Mouse (Mus musculus): ENCODE data around the gene Flnb. TPM values are rescaled to one million over a fixed set of nuclear protein-coding genes. Genes with fewer than 3 reads are reported as not detected.

Gene Flnb
- 47.4 and 48.6 TPM in 2 replicates for polyA plus RNA-seq (2012; rRNA removed)

GRCm38 (mm10) chr14:7817770-7818462 is at the start of gene Flnb:
Gene Flnb (plus strand): TSS chr14:7817957.
- DNase-seq (ENCODE audit: low spot score) = peak; percentile 96

GRCm38 (mm10) chr14:7773714-7774389 is 43.9 kb upstream of the Flnb start:
- DNase-seq (ENCODE audit: low spot score) = no peak

DNA sequence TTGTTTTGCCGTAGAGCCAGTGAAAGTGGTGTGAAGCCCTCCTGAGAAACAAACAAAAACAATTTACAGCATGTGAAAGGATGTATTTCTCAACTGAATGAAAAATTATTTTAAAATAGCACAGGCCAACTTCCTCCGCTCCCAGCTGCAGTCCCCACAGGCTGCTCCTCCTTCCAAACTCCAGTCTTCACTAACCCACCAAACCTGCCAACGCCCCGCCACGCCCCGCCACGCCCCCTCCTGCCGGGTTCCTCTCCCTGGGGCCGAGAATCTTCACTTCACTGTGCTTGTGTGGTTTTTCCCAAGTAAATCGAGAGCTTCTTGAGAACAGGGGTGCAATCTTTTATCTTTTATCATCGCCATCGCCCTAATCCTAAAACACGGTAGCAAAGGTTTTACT is 31.7 kb upstream of the Flnb start:
- DNase-seq (ENCODE audit: low spot score) = no peak

GRCm38 (mm10) chr14:7789266-7790030 is 28.3 kb upstream of the Flnb start:
- no peak for DNase-seq (ENCODE audit: low spot score)

GRCm38 (mm10) chr14:7791061-7791531 is 26.7 kb upstream of the Flnb start:
- DNase-seq (ENCODE audit: low spot score) = no peak

DNA sequence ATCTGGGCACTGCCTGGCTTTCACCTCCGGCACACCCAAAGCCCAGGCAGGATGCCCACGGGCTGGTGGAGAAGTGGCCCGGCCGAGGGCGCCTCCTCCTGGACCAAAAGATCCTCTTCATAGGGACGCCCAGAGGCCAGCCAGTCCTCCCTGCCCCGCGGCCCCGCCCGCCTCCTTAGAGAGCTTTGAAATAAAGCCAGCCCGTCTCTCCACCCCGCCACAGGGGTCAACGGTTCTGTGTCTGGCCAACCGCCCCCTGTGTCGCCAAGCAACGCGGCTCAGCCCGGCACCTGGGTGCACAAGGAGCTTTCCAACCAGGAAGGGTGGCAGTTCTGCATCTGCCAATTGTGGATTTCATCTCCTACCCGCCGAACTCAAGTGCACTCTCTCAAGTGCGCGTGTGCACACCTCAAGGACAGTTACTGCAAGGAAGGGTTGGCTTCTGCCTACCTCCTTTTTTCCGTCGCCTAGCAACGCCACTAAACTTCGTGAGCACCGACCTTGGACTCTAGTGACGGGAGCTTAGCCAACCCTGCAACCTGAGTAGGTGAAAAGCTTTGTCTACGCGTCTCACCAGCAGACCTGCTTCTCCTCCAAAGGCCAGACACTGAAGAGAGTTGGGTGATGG is 26.1 kb upstream of the Flnb start, which contains the start of gene Gm26661:
TSS of gene Gm26661 (plus strand) at position 56 of the 628 bp plus-strand sequence.
- DNase-seq (ENCODE audit: low spot score) = no peak

- no peak for DNase-seq (ENCODE audit: low spot score)
These were observed 21.8 kb upstream of the Flnb start for GRCm38 (mm10) chr14:7795961-7796360.

- no peak for DNase-seq (ENCODE audit: low spot score)
These were observed 17.1 kb upstream of the Flnb start for GRCm38 (mm10) chr14:7800611-7801010.

DNA sequence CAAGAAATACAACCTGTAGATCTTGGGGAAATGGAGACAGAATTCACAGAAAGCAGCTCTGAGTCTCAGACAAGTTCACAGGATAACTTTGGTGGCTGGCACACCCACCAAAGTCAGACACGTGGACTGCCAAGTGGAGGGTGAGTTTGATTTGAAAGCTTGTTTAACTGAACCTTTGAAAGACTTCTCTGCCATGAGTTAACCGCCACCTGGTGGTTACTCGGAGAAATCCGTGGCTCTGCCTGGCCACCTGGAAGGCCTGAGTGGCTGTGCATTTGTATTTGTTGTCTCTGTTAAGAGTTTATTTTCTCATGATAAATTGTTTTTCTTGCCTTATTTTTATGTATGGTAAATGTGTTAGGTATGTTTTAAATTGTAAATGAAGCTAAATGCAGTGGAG is 15.9 kb upstream of the Flnb start:
- DNase-seq (ENCODE audit: low spot score) = no peak

GRCm38 (mm10) chr14:7803874-7804557 is 13.7 kb upstream of the Flnb start:
- no peak for DNase-seq (ENCODE audit: low spot score)

DNA sequence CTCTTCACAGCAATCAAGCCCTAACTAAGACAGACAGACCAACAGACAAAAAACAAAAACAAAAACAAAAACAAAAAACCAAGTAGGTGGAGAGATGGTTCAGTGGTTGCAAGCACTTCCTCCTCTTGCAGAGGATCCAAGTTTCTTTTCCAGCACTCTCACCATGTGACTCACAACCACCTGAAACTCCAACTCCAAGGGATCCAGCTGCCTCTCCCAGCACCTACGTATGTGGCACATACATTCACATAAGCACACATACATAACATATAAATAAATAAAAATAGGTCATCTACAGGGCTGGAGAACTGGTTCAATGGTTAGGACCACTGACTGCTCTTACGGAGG is 13.2 kb upstream of the Flnb start:
- DNase-seq (ENCODE audit: low spot score) = no peak

DNA sequence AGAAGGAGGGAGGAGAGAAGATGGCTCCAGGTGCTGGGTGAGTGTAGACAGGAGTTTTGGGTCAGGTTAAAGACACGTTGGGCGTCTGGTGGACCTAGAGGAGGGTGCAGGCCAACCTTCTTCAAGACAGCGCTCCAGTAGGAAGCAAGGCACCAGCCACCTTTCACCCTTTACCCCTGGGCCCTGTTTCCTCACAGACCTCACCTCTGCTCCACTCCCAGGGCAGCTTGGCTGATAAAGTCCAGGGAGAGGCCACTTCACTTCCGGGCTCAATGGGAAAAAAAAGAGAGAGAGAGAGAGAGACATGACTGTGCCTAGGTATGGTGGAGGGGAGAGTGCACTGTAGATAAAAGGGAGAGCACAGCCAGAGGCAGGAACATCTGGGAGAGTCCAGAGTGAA is 10.0 kb upstream of the Flnb start:
- DNase-seq (ENCODE audit: low spot score) = no peak

DNA sequence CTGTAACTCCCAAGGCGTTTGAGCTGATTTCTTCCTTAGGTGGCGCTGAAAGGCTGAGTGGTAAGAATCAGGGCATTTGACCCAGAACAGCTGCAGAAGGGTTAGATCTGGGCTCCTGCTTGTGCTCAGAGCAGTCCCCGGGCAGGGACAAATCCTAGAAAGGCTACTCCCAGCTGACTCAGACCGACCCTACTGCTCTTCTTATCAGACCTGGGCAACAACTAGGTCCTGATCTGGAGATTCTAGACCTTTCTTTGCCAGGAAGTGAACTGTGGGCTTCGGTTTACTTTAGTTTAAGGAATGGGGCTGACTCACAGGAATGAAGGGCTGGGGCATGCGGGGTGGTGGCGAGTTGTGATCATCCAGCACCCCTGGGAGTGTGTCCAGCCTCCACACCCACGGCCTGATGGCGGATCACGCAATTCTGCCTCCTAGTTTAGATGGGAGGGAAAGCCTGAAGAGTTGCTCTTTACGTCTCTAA is 9.2 kb upstream of the Flnb start:
- peak; percentile 45 for DNase-seq (ENCODE audit: low spot score)

DNA sequence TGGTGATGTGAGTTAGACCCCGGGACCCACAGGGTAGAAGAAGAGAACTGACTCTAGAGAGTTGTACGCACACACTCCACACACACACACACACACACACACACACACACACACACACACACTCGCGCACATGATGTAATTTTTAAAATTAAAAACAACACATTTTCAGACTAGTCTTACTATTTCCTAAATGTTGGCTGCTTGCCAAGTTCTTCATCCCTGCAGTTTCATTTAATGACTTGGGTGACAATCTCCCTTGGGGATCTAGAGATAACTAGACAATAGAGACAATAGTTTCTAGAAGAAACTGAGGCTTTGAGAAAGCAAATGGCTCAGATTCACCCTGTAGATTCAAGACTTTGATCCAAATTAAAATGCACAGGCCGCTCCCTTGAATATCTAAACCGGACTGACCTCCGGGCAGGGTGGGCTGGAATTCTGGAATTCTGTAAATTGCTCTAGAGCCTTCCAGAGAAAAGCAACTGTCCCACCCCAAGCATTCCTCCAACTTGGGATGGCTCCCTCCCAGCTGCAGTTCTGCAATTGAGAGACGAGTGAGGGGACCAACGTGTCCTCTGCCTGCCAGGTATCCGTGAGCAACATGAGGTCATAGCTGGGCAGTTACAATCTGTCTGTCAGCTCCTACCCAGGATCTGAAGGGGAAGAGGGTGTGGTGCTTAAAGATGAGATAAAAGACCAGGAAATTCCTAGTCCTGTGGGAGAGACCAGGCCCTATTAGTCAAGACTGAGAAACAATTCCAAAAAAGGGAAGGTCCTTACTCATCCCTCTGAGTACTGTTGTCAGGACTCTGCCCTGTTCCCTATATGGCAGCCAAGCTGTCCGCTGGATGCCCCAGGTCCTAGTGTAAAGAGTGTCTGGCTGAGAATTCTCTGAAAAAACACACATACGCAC is 8.5 kb upstream of the Flnb start:
- DNase-seq (ENCODE audit: low spot score) = no peak

GRCm38 (mm10) chr14:7818463-7819121 is 835 bp downstream of the Flnb start:
- DNase-seq (ENCODE audit: low spot score) = no peak

DNA sequence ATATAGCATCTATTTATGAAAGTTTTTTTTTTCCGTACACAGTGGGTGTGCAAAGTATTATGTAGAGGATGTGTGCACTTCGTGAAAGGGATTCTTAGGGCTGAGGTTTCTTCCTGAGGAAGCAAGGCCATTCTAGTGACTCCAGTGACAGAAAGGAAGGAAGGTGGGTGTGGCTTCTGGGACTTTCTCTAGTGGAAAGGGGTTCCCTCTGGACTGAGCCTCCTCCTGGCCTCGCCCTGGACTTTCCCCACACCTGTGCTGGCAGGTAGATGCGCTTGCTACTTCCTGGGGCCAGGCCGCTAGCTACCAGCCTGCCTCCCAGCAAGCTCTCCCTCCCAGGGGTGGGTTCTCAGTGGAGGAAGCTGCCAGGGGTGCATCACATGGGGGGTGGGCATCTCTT is 1.7 kb downstream of the Flnb start:
- DNase-seq (ENCODE audit: low spot score) = no peak

DNA sequence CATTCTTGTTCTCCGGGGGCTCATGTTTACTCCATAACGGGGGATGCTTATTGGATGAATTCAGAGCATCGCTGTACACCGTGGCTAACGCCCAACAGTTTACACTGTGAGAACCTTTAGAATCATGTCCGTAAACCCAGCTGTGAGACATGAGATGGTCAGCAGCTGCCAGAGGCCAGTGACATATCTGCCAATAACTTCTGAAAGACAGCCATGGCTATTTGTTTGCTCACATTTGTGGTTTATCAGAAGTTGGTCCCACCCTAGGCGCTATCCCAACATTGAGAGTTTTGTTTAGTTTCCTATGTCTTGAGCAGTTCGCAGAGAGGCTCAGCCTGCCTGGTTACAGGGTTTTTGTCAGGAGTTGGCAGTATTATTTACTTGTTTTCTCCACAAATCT is 3.6 kb downstream of the Flnb start:
- DNase-seq (ENCODE audit: low spot score) = no peak

DNA sequence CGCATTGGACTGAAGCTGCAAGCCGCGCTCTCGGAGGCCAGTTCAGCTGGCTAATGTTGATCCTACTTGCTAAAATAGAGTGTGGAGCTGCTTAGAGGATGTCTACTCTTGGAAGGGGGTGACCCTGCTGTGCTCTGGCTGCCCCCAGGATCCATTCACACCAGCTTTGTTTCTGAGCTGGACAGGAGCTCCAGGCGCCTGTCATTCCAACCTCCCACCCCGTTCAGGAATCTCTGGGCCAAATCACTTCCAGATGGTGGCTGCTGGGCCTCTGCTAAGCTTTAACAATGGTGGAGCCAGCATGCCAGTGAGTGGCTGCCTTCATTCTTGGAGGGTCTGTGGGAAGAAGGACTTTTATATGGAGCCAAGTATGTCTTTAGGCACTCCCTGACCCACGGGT is 4.9 kb downstream of the Flnb start:
- DNase-seq (ENCODE audit: low spot score) = no peak

GRCm38 (mm10) chr14:7824651-7825268 is 7.0 kb downstream of the Flnb start:
- DNase-seq (ENCODE audit: low spot score) = no peak

Data from urinary bladder, adult 2 months (tissue).